Mouse (Mus musculus) neural tube, embryonic 10.5 days (tissue): ENCODE measurements around the gene Fig4.

Source experiments
- DNase-seq: peaks from one replicate; pipeline ENCODE4 v3.0.0-alpha.2; 2017; ENCODE audit warnings: low spot score; ENCODE audit errors: extremely low spot score

Fig4 gene

DNA sequence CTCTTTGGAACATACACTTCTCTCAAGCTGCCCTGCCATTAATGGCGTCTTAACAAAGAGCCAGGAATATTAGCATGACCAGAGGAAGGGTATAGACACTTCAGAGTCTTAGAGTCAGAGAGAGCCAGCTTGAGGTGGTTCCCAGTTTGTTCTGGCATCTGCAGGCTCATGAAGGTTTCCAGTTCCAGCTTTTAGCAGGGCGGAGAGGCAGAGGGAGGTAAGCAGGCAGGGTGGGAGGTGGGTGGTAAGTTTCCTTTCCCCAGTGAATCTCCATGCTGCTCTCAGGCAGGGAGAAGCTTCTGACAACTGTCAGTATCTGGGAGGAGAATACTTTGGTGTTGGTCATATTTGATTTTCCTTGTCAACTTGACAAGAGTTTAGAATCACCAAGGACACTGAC lies 156.9 kb downstream of the Fig4 start:
- DNase-seq = no peak
